Mouse (Mus musculus) layer of hippocampus, postnatal 14 days (tissue): ENCODE results near the gene Fgfr2. TPM values are rescaled to one million over a fixed set of nuclear protein-coding genes. Genes with fewer than 3 reads are reported as not detected.
A peak's percentile ranks its signal among the peaks of the same experiment; 100 is the strongest.

Experiments
- DNase-seq, 2 experiments: peaks; one replicate each; pipeline ENCODE4 v3.0.0; 2021 to 2022; ENCODE audit warnings: low spot score in 2 of 2, mixed read lengths in 1 of 2
- total RNA-seq, 2 experiments: library from RNA; stranded (reverse); gene quantifications; 2 replicates each; pipeline ENCODE4 v1.2.3; 2021

Gene Fgfr2
- total RNA-seq, 2 experiments from 2014 or later = 38.3 to 40.2 TPM

DNA sequence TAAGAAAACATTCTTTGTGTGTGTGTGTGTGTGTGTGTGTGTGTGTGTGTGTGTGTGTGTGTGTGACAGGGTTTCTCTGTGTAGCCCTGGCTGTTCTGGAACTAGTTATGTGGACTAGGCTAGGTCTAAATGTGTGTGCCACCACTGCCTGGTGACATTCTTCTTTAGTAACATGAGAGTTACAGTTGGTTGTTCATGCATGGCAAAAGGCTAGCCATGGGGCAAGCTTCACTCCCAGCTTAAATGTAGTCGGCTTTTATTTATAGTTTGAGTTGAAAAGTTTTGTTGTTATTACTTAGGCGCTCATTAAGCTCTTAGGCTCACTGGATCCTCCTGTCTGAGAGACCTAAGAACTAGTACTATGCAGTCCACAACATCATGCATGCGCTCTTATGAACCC is 158.8 kb downstream of the Fgfr2 start:
- DNase-seq = no peak

DNA sequence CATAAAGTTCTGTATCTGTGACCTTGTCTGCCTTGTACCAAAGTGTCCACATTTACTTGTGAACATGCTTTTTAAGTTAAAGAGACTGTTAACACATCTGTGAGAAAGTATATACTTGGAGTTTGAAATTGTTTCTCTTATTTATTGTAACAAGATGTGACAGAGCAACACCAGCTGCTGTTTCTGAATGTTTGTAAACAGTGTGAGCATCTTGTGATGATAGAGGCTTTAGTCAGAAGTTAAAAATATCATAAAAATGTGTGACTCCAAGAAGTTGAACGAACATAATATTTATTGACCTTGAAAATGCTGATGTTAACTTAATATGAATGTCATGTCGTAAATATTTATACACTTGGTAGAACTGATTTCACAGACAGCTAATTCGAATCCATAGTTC is 172.5 kb downstream of the Fgfr2 start:
- DNase-seq = no peak

DNA sequence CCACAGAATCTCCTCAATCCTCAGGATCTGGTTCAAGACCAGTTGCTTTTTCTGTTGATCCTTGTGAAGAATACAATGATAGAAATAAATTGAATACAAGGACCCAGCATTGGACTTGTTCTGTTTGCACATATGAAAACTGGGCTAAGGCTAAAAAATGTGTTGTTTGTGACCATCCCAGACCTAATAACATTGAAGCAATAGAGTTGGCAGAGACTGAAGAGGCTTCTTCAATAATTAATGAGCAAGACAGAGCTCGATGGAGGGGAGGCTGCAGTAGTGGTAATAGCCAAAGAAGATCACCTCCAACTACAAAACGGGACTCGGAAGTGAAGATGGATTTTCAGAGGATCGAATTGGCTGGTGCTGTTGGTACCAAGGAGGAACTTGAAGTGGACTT is 173.2 kb downstream of the Fgfr2 start:
- no peak for DNase-seq

DNA sequence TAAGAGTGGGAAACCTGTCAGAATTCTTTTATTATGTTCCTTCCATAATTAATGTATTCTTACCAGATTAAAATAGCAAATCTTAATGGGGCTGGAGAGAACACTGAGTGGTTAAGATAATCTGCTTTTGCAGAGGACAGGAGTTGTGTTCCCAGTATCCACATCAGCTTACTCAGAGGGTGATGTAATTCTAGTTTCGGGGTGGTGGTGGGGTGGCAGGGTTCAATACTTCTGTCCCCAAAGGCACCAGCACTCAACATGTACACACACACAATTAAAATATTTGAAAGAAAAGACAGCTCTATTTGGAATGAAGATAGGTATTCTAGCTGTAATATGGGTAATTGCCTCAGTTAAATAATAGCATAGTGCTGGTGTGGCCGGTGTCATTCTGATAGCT is 182.6 kb downstream of the Fgfr2 start:
- no peak for DNase-seq

DNA sequence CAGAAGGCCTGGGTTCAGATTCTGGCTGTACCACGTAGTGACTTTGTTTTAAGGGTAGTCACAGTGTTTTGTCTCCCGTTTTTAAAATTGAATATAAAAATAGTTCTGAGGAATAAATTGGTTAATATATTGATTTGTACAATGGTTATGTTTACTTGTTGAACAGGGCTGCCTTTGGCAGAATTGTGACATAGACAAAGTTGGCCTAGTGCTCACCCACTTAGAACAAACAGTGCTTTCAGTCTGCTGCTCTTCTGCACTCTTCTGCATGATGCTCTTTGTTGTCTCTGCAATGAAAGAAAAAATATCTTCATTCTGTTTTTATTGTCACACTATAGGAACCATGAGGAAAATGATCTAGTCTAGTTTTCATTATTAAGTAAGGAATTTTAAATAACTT is 184.0 kb downstream of the Fgfr2 start:
- no peak for DNase-seq

DNA sequence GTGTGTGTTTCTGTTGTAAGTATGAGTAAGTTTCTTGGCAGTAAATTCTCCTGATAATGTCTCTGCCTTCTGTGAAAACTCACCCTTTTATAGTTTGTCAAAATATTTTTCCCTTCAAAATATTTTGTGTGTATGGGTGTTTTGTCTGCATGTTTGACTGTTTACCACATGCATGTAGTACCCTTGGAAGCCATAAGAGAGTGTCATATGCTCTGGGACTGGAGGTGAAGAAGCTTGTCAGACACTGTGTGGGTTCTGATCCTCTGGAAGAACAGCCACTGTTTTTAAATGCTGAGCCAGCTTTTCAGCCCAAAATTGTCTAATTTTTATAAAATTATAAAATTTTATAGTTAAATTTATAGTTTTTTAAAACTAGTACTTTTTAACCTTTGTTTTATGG is 188.4 kb downstream of the Fgfr2 start:
- DNase-seq = no peak

DNA sequence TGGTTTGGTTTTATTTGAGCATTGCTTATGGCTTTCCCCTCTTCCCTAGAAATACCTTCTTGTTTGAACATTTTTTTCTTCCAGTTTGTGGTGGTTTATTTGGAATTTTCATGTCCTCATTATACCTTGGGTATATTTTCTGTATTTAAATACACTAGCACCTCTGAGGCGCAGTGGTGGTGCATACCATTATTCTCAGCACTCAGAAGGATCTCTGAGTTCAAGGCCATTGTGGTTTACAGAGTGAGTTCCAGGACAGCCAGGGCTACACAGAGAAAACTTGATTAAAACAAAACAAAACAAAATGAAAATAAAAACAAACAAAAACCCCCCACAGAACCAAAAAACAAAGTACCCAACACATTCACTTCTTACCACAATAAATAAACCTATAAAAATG is 189.8 kb downstream of the Fgfr2 start:
- DNase-seq = no peak

DNA sequence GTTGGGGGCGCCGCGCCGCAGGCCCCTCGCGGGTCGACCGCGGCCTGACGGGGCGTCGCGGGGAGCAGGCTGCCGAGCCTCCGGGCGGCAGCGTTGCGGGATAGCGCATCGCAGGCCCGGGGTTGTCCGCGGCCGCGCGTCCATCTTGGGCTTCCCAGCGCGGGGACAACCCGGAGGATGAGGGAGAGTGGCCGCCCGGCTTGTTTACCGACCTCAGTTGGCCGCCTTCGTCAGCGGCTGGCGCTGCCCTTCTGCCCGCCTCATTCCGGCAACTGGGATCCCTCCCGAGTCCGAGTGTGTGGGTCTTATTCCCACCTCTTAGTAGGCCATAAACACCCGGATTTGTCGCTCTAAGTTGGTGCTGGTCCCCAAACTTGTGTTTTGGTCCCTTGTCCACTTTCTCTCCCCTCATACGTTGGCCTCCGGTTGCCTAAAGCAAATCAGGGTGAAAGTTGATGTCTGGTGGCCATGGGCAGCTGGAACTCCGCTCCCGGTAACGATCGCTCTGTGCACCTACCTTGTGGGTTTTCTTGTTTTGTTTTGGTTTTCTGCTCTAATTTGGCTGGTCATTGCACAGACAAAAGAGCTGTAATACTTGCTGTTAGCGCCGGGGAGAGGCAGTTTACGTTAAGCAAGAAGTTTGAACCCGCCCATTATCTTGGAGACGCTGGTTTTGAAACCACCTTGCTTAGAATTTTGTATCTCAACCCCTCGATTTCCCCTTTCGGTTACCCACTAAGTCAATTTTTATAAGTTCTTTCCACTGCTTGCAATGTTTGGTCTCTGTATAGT is 191.4 kb downstream of the Fgfr2 start:
- peak; percentile 20 to 37 for DNase-seq

DNA sequence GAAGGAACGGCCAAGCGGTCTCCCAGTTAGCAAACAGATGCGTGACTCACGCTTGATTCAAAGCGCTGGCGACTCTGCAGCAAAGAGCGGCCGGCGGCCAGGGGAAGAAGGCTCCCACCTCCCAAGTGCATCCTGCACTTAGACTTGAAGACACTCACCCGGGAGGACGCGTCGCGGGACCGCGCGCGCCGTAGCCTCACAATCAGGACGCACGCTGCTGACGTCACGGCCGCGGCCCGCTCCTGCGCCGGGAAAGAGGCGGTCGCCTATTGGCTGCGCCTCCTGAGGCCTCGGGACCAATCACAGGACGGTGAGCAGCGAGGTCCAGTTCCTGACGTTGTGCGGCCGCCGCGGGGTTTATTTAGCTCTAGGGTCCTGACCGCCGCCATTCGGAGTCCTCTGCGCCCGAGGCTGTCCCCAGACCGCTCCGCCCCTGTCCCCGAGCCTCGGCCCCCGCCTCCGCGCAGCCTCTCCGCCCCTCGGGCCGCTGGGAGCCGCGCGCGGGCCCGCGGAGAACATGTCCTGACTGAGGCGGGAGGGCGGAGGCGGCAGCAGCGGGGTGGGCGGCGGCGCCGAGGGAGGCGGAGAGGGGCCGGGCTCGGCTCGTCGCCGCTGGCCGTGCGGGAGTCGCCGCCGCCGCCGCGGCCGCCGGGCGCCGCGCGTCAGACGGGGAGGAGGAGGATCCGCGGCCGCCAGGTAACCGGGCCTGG is 192.1 kb downstream of the Fgfr2 start, which contains the start of gene Zranb1:
Gene Zranb1 (plus strand): TSS at position 293 of the 710 bp plus-strand sequence.
- peak; percentile 99 for DNase-seq

DNA sequence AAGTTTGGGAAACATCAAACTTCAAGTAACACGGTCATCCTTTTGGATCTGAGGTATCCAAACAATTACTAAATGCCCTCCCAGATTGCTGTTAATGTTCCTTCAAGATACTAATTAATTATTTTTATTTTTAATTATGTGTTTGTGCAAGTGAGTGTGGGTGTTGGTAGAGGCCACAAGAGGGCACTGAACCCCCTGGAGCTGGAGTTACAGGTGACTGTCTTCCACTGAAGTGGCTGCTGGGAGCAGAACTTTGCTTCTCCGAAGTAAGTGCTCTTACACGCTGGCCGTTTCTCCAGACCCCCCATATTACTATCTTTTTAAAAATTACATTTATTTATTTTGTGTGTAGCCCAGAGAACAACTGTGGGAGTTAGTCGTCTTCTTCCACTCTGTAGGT is 193.1 kb downstream of the Fgfr2 start:
- DNase-seq = no peak

DNA sequence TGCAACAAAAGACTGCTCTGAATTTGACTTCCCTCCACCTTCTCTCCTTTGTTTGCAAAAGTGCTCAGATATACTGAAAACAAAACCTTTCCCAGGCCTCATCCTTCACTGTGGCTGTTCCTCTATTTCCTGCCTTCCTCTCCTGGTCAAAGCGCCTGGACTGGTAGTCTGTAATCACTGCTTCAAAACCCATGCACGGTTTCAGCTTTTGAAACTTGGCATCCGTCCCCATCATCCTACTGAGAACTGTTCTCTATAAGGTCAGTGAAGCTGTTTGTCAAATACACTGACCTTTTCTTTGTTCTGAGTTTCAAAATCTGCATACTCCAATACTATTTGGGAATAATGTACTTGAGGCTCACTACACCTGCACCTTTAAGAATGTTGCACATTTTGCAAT is 195.9 kb downstream of the Fgfr2 start:
- DNase-seq = no peak

DNA sequence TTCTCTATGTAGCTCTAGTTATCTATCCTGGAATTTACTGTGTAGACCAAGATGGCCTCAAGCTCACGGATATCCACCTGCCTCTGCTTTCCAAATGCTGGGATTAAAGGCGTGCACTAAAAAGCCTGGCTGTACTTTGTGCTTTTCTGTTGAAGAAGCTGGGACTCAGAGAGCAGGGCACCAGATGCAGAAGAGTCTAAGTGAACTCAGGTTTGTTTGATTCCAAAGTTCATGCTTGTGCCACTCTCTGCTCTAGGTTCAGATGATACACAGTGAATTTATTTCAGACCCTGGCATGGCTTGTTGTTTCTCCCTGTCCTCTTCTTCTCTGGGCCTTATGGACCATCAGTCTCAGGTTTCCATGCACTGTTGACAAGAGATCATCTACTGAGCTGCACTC is 197.9 kb downstream of the Fgfr2 start:
- DNase-seq = no peak

DNA sequence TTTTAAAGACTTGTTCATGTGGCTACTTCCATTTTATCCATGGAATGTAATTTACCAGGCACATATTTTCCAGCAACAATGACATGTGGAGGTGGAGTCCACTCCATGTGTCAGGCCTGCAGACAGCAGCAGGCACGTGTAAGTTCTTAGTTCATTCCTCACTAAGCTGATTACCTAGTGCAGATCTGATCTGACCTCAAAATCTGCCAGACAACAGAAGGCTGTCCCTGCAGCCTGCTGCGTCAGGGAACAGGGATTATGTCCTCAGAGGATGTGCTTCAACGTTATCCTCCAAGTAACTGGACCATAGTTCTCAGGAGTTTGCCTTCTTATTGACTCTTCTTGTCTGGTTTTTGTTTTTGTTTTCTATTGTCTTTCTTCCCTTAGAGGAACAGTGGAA is 201.2 kb downstream of the Fgfr2 start:
- DNase-seq = no peak

DNA sequence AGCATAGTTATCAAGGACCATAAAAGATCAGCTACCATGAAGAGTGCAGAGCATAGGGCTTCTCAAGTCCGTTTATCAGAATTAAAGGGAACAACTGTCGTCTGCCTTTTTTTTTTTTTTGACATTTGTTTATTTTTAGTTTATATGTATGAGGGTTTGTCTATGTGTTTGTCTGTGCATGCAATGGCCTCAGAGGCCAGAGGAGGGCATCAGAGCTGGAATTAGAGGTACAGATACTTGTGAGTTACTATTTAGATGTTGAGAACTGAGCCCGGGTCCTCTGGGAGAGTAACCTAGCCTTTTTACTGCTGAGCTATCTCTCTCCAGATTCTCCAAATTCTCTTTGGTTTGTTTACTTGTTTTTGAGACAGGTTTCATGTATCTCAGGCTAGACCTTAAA is 219.4 kb downstream of the Fgfr2 start:
- DNase-seq = no peak

DNA sequence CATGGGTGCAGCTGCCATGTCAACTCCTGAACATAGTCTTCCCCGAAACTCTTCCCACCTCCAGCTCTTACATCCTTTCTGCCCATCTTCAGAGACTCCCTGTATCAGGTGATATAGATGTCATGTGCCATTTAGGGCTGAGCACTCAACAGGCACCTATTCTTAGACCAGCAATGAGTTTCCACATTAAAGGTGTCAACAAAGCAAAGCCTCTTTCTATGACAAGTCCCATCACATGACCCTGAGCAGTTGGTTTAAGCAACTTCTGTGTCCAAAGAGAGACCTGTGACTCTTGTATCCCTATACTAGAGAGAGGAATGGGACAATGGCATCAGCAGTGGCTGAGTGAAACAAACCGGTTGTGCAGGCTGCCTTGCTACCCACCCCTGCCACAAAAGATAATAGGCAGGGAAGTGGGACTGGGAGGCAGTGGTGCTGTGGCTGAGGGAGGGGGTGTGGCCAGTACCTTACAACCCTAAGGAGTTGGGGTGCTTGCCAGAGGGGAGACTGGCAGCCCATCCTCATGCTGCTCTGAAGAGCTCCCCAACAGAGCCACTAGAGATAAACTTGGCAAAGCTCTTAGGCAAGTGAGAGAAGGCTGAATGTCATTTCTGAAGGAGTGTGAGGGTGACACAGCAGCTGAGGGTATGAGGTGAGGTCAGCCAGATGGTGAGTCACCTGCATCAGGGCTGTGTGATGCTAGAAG is 222.2 kb downstream of the Fgfr2 start:
- no peak for DNase-seq

DNA sequence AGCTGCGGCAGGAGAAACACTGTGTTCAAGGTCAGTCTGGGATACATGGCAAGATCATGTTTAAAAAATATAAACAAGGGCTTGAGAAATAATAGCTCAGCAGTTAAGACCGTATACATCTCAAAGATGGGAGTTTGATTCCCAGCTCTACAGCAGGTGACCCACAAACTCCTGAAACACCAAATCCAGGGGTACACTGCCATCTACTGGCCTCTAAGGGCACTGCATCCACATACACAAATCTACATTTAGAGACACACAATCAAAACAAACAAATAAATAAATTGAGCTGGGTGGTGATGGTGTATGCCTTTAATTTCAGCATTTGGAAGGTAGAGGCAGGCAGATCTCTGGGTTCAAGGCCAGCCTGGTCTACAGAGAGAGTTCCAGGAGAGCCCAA is 224.9 kb downstream of the Fgfr2 start:
- DNase-seq = no peak

DNA sequence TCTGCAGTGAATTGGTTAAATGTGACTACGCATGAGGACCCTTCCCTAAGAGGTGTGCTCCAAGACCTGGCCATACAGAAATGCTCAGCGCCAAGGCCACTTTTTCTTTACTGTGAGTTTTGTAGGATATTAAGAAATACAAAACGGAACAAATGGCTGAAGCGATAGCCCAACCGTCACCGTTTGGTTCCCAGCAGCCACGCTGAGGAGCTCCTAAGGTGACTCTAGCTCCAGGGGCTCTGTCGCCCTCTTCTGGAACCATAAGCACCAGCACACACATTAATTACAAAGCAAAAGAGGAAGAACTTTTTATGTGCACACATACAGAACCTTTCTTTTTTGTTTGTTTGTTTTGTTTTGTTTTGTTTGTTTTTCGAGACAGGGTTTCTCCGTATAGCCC is 225.9 kb downstream of the Fgfr2 start:
- no peak for DNase-seq

DNA sequence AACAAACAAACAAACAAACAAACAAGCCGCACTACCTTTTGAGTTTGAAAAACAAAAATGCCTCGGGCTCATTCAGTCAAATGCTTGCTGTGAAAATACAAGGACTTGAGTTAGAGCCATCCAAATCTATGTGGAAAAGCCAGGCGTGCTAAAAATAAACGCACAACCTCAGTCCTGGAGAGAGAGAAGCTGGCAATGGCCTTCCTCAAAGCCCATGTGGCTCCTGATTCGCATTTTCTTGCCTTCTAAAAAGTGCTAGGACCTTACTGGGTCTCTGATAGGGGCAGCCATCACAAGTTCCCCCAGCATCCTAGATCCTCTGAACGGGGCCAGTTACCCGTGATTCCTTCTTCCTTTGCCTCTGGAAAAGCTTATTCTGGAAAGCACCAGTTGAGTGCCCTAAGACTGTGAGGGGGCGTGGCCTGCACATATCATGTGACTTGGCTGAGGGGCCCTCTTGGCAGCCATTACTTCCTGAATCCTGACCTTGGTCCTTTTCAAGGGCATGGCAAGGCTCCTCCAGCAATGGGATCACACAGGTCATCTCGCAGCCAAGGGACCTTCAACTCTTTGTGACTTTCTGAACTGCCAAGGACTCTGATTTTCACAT is 226.8 kb downstream of the Fgfr2 start:
- DNase-seq = no peak

DNA sequence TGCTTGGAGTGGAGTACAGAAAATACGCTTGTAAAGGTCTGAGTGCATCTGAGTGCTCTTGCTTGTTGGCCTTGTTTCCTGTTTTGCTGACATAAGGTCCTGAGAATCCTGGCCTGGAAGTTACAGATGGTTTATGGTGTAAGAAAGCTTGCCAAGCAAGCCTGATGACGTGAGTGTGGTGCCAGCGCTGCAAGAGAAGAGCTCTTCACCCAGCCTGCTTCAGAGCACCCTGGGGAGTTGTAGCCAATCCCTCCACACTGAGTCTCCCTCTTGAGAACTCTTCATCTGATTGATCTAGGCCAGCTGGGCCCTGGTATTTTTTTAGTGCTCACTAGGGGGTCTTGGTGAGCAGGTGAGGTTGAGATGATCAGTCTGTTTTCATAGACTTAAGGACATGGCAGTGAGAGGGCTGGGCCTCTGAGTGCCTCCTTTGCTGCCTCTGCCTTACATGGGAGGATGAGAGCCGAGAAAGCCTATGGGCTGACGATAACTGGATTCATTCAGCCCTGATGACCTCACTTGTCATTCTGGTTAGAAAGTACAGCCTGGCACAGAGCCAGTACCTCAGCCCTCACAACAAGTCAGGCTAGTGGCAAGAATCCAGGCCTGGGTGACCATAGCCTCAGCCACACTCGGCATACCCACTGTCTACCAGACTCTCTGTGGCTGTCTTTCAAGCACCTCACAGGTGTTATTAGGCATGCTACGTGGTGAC is 228.2 kb downstream of the Fgfr2 start:
- DNase-seq = peak in 1 of 2 experiments; percentile 41

DNA sequence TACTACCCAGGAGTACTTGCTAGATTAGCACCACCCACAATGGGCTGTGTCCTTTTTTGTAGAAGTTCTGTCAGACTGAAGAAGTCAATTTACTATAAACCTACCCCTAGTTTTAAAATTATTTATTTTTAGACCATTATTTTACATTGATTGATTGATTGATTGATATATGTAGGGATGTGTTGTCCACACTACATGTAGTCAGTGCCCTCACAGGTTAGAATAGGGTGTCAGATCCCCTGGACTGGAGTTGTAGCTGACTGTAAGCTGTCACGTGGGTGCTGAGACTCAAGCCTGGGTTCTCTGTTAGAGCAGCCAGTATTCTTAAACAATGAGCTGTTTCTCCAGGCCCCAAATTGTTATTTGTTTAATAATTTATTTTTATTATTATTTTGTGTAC is 229.8 kb downstream of the Fgfr2 start:
- DNase-seq = no peak

DNA sequence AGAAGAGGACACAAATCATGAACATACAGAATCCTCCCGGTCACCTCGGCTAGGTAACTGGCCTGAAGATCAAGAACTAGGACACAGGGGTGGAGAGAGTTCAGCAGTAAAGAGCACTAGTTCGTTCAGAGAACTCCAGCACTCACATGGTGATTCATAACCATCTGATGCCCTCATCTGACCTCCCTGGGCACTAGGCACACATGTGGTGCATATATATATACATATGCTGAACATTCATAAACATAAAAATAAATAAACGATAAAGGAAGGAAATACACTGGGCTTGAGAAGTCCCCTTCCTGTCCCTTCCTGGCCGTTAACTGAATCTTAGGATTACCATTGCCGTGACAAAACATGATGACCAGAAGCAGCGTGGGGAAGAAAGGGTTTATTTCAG is 230.3 kb downstream of the Fgfr2 start:
- no peak for DNase-seq
